Comparison of ENCODE assay signal across 8 mouse cellular contexts in the genomic region with DNA sequence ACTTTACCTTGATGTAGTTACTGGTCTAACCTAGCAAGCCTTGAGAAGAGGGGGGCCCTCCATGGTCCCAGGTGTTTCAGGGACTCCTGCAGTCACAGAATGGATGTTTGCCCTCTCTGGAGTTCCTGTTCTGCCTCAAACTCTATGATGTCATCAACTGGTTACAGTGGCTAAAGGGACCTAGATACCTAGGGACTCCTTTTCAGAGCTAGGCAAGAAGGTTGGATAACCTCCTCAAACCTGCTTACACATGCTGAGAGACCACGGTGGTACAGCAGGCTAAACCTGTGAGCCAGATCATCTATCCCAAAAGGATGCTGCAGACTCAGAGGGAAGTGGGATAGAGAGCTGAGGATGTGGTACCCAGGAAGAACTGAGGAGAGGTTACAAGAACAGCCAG. TPM values are rescaled to one million over a fixed set of nuclear protein-coding genes. Genes with fewer than 3 reads are reported as not detected.
DNase-seq lines count a peak whose midpoint lies in the region; ATAC-seq and TF ChIP-seq lines count a peak whose summit lies in the region.

Hk1 (minus strand) TSS at position 101 of the 400 bp plus-strand sequence.

- no peaks in the 10 kb centered on the region for H3K4me1 ChIP-seq in kidney, embryonic 15.5 days
- no peaks in the 10 kb centered on the region for H3K4me1 ChIP-seq in intestine, postnatal 0 days (replicated peaks; ENCODE audit: control insufficient read depth, insufficient read depth, low read length)
- H3K4me1 ChIP-seq in midbrain, embryonic 12.5 days = no peaks in the 10 kb centered on the region

- no peaks in the 10 kb centered on the region for H3K36me3 ChIP-seq in kidney, embryonic 15.5 days
- H3K36me3 ChIP-seq in intestine, postnatal 0 days (ENCODE audit: control insufficient read depth, insufficient read depth) = peaks cover 4% of the 10 kb centered on the region; the same call in 1 of the 2 replicates
- H3K36me3 ChIP-seq in midbrain, embryonic 12.5 days = no peaks in the 10 kb centered on the region

- no peak for TF ChIP-seq CTCF in intestine, postnatal 0 days (IDR thresholded peaks at IDR 0.05; ENCODE audit: low read depth)

- H3K9ac ChIP-seq in kidney, embryonic 15.5 days = no peak within 1 kb of the TSS
- H3K9ac ChIP-seq in intestine, postnatal 0 days (ENCODE audit: low read depth, low read length) = no peak within 1 kb of the TSS
- no peak within 1 kb of the TSS for H3K9ac ChIP-seq in midbrain, embryonic 12.5 days (replicated peaks)

- ATAC-seq in kidney, embryonic 15.5 days (replicated peaks; ENCODE audit: low FRiP score) = no peak
- ATAC-seq in granulocyte monocyte progenitor cell, adult 5-6 weeks (replicated peaks; ENCODE audit: poor library complexity, severe bottlenecking) = no peak
- ATAC-seq in intestine, postnatal 0 days = no peak
- ATAC-seq in midbrain, embryonic 12.5 days (ENCODE audit: low FRiP score, low read depth) = no peak

- H3K4me3 ChIP-seq in kidney, embryonic 15.5 days (replicated peaks) = no peak within 1 kb of the TSS
- no peak within 1 kb of the TSS for H3K4me3 ChIP-seq in intestine, postnatal 0 days (ENCODE audit: low read depth, low read length)
- no peak within 1 kb of the TSS for H3K4me3 ChIP-seq in midbrain, embryonic 12.5 days

- H3K4me2 ChIP-seq in kidney, embryonic 15.5 days = no peak within 1 kb of the TSS
- no peak within 1 kb of the TSS for H3K4me2 ChIP-seq in intestine, postnatal 0 days (replicated peaks; ENCODE audit: low read depth)
- H3K4me2 ChIP-seq in midbrain, embryonic 12.5 days (replicated peaks) = no peak within 1 kb of the TSS

- no peak for DNase-seq in kidney, postnatal 36 days
- DNase-seq in adrenal gland, postnatal 10 days = no peak
- DNase-seq in spleen, adult 12 weeks (ENCODE audit: low spot score) = no peak
- no peak for DNase-seq in cerebellum, postnatal 10 days

- no peaks in the 10 kb centered on the region for H3K27me3 ChIP-seq in kidney, embryonic 15.5 days
- H3K27me3 ChIP-seq in intestine, postnatal 0 days (replicated peaks; ENCODE audit: control insufficient read depth, insufficient read depth, low read length) = no peaks in the 10 kb centered on the region
- H3K27me3 ChIP-seq in midbrain, embryonic 12.5 days = no peaks in the 10 kb centered on the region

- no peaks in the 10 kb centered on the region for H3K9me3 ChIP-seq in kidney, embryonic 15.5 days (replicated peaks)
- no peaks in the 10 kb centered on the region for H3K9me3 ChIP-seq in intestine, postnatal 0 days (ENCODE audit: control insufficient read depth)
- no peaks in the 10 kb centered on the region for H3K9me3 ChIP-seq in midbrain, embryonic 12.5 days

- H3K27ac ChIP-seq in kidney, embryonic 15.5 days = no peak within 1 kb of the TSS
- no peak within 1 kb of the TSS for H3K27ac ChIP-seq in intestine, postnatal 0 days (ENCODE audit: low read depth, low read length)
- no peak within 1 kb of the TSS for H3K27ac ChIP-seq in midbrain, embryonic 12.5 days (replicated peaks)

- 75% methylated on average over 1 of the region's 1 CpGs for WGBS in kidney, embryonic 15.5 days
- WGBS in intestine, postnatal 0 days = 81% methylated on average over 1 of the region's 1 CpGs
- 93% methylated on average over 1 of the region's 1 CpGs for WGBS in midbrain, embryonic 12.5 days

RNA-seq across cellular contexts. Expression of gene Hk1, which starts in this region (rescaled TPM):
- polyA plus RNA-seq in kidney, embryonic 15.5 days (2015; fragmentation: Nextera tagmentation; extraction: Ambion mirVana) = 51.7 and 58.5 TPM in 2 replicates
- 10 to 100 TPM; 27.3 to 38.4 TPM for total RNA-seq in adrenal gland, postnatal 10 days (2021)
- 46.4 and 67.3 TPM in 2 replicates for total RNA-seq in granulocyte monocyte progenitor cell, adult 5-6 weeks (2014; fragmentation: Nextera tagmentation)
- total RNA-seq in granulocyte monocyte progenitor cell, adult 5-6 weeks (2017) = 72.6 and 73.2 TPM in 2 replicates
- 10.1 and 11.1 TPM in 2 replicates for polyA plus RNA-seq in intestine, postnatal 0 days (2015; fragmentation: Nextera tagmentation; extraction: Ambion mirVana)
- 40.6 and 44.5 TPM in 2 replicates for polyA plus RNA-seq in midbrain, embryonic 12.5 days (2016; fragmentation: Nextera tagmentation; extraction: Ambion mirVana)
